26 mouse cellular contexts compared by ENCODE assay signal in the genomic region with DNA sequence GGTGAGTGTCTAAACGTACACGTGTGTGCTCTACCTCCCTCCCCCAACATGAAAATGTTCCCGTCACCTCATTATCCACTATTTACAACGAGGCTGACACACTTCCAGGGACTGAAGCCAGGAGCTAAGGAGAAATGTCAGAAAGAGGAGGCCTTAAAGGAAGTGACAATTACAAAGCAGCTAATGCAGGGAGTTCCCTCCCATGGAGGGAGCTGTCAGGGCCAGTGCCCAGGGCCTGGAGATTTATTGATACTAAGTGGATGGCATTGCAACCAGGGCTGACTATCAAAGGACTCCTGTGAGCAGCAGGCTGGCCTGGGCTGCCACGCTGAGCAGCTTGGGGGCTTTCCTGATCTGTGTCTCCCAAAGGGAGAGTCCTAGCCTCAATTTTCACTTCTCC.
DNase-seq lines count a peak whose midpoint lies in the region; TF ChIP-seq lines count a peak whose summit lies in the region.
"Had no signal": no experiment of that assay in that cellular context is flagged by ENCODE, and none has a peak within 500 bp of the region (broad histone marks: within the 10 kb centered on the region; RNA-seq: fewer than 3 reads in every experiment).

No protein-coding gene starts in this region.

- 53% methylated on average over 5 of the region's 5 CpGs for WGBS in heart, adult 2 months
- WGBS in olfactory bulb, adult 2 months = 33% methylated on average over 5 of the region's 5 CpGs
- WGBS in lung, adult 2 months = 42% methylated on average over 5 of the region's 5 CpGs

- no peak for TF ChIP-seq POLR2A in heart, adult 2 months (IDR thresholded peaks at IDR 0.05; ENCODE audit: insufficient read depth, low read depth, low read length)
- TF ChIP-seq POLR2A in olfactory bulb, adult 2 months (IDR thresholded peaks at IDR 0.05; ENCODE audit: insufficient read depth, low read depth, low read length) = no peak
- no peak for TF ChIP-seq POLR2A in lung, adult 2 months (IDR thresholded peaks at IDR 0.05; ENCODE audit: borderline replicate concordance, extremely low read depth, low read depth, low read length)

- no peaks in the 10 kb centered on the region for H3K27me3 ChIP-seq in heart, adult 2 months (ENCODE audit: control insufficient read depth, insufficient read depth, low read length)
- H3K27me3 ChIP-seq: limb, embryonic 15.5 days; liver, embryonic 13.5 days; midbrain, embryonic 12.5 days had no signal

- no peaks in the 10 kb centered on the region for H3K4me1 ChIP-seq in heart, adult 2 months (ENCODE audit: control insufficient read depth, insufficient read depth, low read length)
- peaks cover 47% of the 10 kb centered on the region for H3K4me1 ChIP-seq in olfactory bulb, adult 2 months (ENCODE audit: control insufficient read depth, insufficient read depth, low read length)
- no peaks in the 10 kb centered on the region for H3K4me1 ChIP-seq in lung, adult 2 months (ENCODE audit: control insufficient read depth, insufficient read depth, low read length)
- H3K4me1 ChIP-seq: hindbrain, embryonic 10.5 days; limb, embryonic 15.5 days; liver, embryonic 13.5 days; midbrain, embryonic 12.5 days had no signal

- TF ChIP-seq CTCF in heart, adult 2 months (IDR thresholded peaks at IDR 0.05) = no peak
- no peak for TF ChIP-seq CTCF in left cerebral cortex, adult 2 months (IDR thresholded peaks at IDR 0.05)
- no peak for TF ChIP-seq CTCF in olfactory bulb, adult 2 months (IDR thresholded peaks at IDR 0.05; ENCODE audit: insufficient read depth, low read depth, low read length)
- TF ChIP-seq CTCF in lung, adult 2 months (IDR thresholded peaks at IDR 0.05; ENCODE audit: insufficient read depth, low read length) = no peak

- H3K79me2 ChIP-seq in heart, adult 2 months (replicated peaks; ENCODE audit: control insufficient read depth, insufficient read depth, low read length) = no peaks in the 10 kb centered on the region

- no peaks in the 10 kb centered on the region for H3K36me3 ChIP-seq in heart, adult 2 months (ENCODE audit: control insufficient read depth, insufficient read depth, low read length)
- H3K36me3 ChIP-seq: hindbrain, embryonic 10.5 days; limb, embryonic 10.5 days; limb, embryonic 15.5 days; liver, embryonic 13.5 days; midbrain, embryonic 12.5 days had no signal

- no peak for TF ChIP-seq EP300 in heart, adult 2 months (IDR thresholded peaks at IDR 0.05; ENCODE audit: insufficient read depth, low read depth, low read length)

- no peak overlapping the region for H3K4me3 ChIP-seq in heart, adult 2 months
- H3K4me3 ChIP-seq in left cerebral cortex, adult 2 months = no peak overlapping the region
- no peak overlapping the region for H3K4me3 ChIP-seq in olfactory bulb, adult 2 months (ENCODE audit: insufficient read depth, low read depth, low read length)
- H3K4me3 ChIP-seq in lung, adult 2 months (replicated peaks; ENCODE audit: extremely low read depth, low read depth, low read length) = no peak overlapping the region
- H3K4me3 ChIP-seq: erythroblast, embryonic 14.5 days; gastrocnemius, adult 2 months; hindbrain, embryonic 10.5 days; limb, embryonic 10.5 days; limb, embryonic 15.5 days; liver, embryonic 13.5 days; midbrain, embryonic 12.5 days had no signal

- intact Hi-C loops in heart, adult 2 months (cut with DNase I) = no loop called here
- intact Hi-C loops in left cerebral cortex, adult 2 months (cut with DNase I) = no loop called here
- intact Hi-C loops in left cerebral cortex, postnatal 25 days (cut with DNase I) = no loop called here

- peak; percentile 41 for DNase-seq in heart, adult 11 months
- no peak for DNase-seq in heart, adult 2 months
- DNase-seq in left cerebral cortex, adult 2 months (ENCODE audit: extremely low spot score in 1 of 2, low spot score in 2 of 2) = no peak
- no peak for DNase-seq in left cerebral cortex, postnatal 25 days (ENCODE audit: low spot score in 2 of 2)
- peak; percentile 12 for DNase-seq in mesoderm, embryonic 11.5 days (ENCODE audit: low read depth, low spot score)
- no peak for DNase-seq in lung, adult 2 months
- DNase-seq: cerebellum, adult 18-20 months; cerebellum, postnatal 10 days; gastrocnemius, adult 2 months; gastrocnemius, postnatal 36 days; heart, postnatal 14 days; kidney, adult 9 months; kidney, postnatal 25 days; liver, embryonic 13.5 days; lung, adult 18-20 months; lung, postnatal 10 days; right cerebral cortex, adult 18-20 months; spleen, adult 18-20 months; thymus, postnatal 14 days had no signal

- H3K27ac ChIP-seq in heart, adult 2 months = no peak overlapping the region
- H3K27ac ChIP-seq in left cerebral cortex, adult 2 months = 0 out of 2 replicates have a peak overlapping the region, but pooled peaks have one; percentile 3
- H3K27ac ChIP-seq in olfactory bulb, adult 2 months (ENCODE audit: insufficient read depth, low read depth, low read length) = 0 out of 2 replicates have a peak overlapping the region, but pooled peaks have one; percentile 14
- H3K27ac ChIP-seq: gastrocnemius, adult 2 months; hindbrain, embryonic 10.5 days; limb, embryonic 10.5 days; limb, embryonic 15.5 days; liver, embryonic 13.5 days; macrophage; midbrain, embryonic 12.5 days had no signal

- no peak overlapping the region for H3K9ac ChIP-seq in heart, adult 2 months (ENCODE audit: low read depth, low read length)
- H3K9ac ChIP-seq: limb, embryonic 15.5 days; liver, embryonic 13.5 days; midbrain, embryonic 12.5 days had no signal

Comparison
In these comparisons a context has a peak if more than half of its experiments do, and no peak if none do; other contexts are left out.
1. DNase-seq: peak in heart, adult 11 months (single experiment) and mesoderm, embryonic 11.5 days (single experiment); none in heart, adult 2 months (0 of 2), left cerebral cortex, adult 2 months (0 of 2), left cerebral cortex, postnatal 25 days (0 of 2) and lung, adult 2 months (single experiment).